Comparison of ENCODE assay signal across 9 mouse cellular contexts in genomic region chr14:72887470-72888071, GRCm38 (mm10).
DNase-seq lines count a peak whose midpoint lies in the region; ATAC-seq lines count a peak whose summit lies in the region.
"Had no signal": no experiment of that assay in that cellular context is flagged by ENCODE, and none has a peak within 500 bp of the region (broad histone marks: within the 10 kb centered on the region; RNA-seq: fewer than 3 reads in every experiment).

No protein-coding gene starts in this region.

- no peak overlapping the region for H3K9ac ChIP-seq in heart, embryonic 16.5 days (ENCODE audit: low read length)
- no peak overlapping the region for H3K9ac ChIP-seq in forebrain, embryonic 11.5 days (ENCODE audit: low read length)

- peak overlapping the region; percentile 14 for H3K4me3 ChIP-seq in heart, embryonic 16.5 days (ENCODE audit: low read length)
- H3K4me3 ChIP-seq in forebrain, embryonic 11.5 days (ENCODE audit: low read depth, low read length): no peak overlapping the region

- no peak; the same call in 1 of the 2 replicates for ATAC-seq in heart, embryonic 16.5 days (replicated peaks; ENCODE audit: extremely low read depth, insufficient read depth, low FRiP score)
- ATAC-seq in megakaryocyte, adult 5-6 weeks (ENCODE audit: poor library complexity, severe bottlenecking): peak; percentile 86
- no peak for ATAC-seq in erythroid progenitor cell, adult 5-6 weeks (replicated peaks; ENCODE audit: low FRiP score, poor library complexity, severe bottlenecking)
- no peak for ATAC-seq in forebrain, embryonic 11.5 days (replicated peaks; ENCODE audit: low FRiP score)

- no peaks in the 10 kb centered on the region for H3K9me3 ChIP-seq in heart, embryonic 16.5 days (replicated peaks; ENCODE audit: control insufficient read depth, low read length)
- no peaks in the 10 kb centered on the region for H3K9me3 ChIP-seq in forebrain, embryonic 11.5 days (ENCODE audit: control insufficient read depth, low read length)

- DNase-seq in heart, postnatal 10 days: no peak
- peak; percentile 98 for DNase-seq in 416B (ENCODE audit: low read depth)
- DNase-seq in embryo, embryonic 9.5 days (ENCODE audit: extremely low spot score): peak; percentile 32
- no peak for DNase-seq in forebrain, embryonic 11.5 days (ENCODE audit: low spot score)
- DNase-seq in right cerebral cortex, postnatal 10 days (ENCODE audit: low spot score in 2 of 2): no peak
- DNase-seq: kidney, postnatal 36 days had no signal

- no peaks in the 10 kb centered on the region for H3K27me3 ChIP-seq in heart, embryonic 16.5 days (ENCODE audit: control insufficient read depth, insufficient read depth, low read length)
- H3K27me3 ChIP-seq in forebrain, embryonic 11.5 days (ENCODE audit: control insufficient read depth, insufficient read depth, low read length): no peaks in the 10 kb centered on the region

- peaks cover 10% of the 10 kb centered on the region for H3K4me1 ChIP-seq in heart, embryonic 16.5 days (ENCODE audit: control insufficient read depth, insufficient read depth, low read length)
- no peaks in the 10 kb centered on the region for H3K4me1 ChIP-seq in forebrain, embryonic 11.5 days (replicated peaks; ENCODE audit: control insufficient read depth, insufficient read depth, low read length)

- peak overlapping the region; percentile 42 for H3K4me2 ChIP-seq in heart, embryonic 16.5 days (ENCODE audit: low read depth, low read length)
- no peak overlapping the region for H3K4me2 ChIP-seq in forebrain, embryonic 11.5 days (ENCODE audit: low read depth, low read length, severe bottlenecking)

- H3K27ac ChIP-seq in heart, embryonic 16.5 days (ENCODE audit: low read length): peak overlapping the region; percentile 61
- no peak overlapping the region for H3K27ac ChIP-seq in forebrain, embryonic 11.5 days (ENCODE audit: low read depth, low read length)

- 18% methylated on average over 14 of the region's 14 CpGs for WGBS in heart, embryonic 16.5 days
- WGBS in forebrain, embryonic 11.5 days: 50% methylated on average over 14 of the region's 14 CpGs

- intact Hi-C loops in heart, postnatal 10 days (cut with DNase I): no loop called here

- no peaks in the 10 kb centered on the region for H3K36me3 ChIP-seq in heart, embryonic 16.5 days (ENCODE audit: control insufficient read depth, insufficient read depth)
- no peaks in the 10 kb centered on the region for H3K36me3 ChIP-seq in forebrain, embryonic 11.5 days (ENCODE audit: control insufficient read depth, insufficient read depth, low read length)

Comparison
In these comparisons a context has a peak if more than half of its experiments do, and no peak if none do; other contexts are left out.
1. DNase-seq: peak in 416B (single experiment) and embryo, embryonic 9.5 days (single experiment); none in heart, postnatal 10 days (0 of 2), forebrain, embryonic 11.5 days (single experiment) and right cerebral cortex, postnatal 10 days (0 of 2).